Mouse (Mus musculus) lung, adult 2 months (tissue): Measurements from ENCODE around the gene Spry1.

Source experiments
- CTCF ChIP-seq: fragments of 200-500 bp; IDR thresholded peaks from 2 replicates; pipeline ENCODE4 v1.5.1; 2011; ENCODE audit warnings: mild to moderate bottlenecking, low read length, control low read depth; ENCODE audit not compliant: insufficient read depth
- POLR2A ChIP-seq: fragments of 200-500 bp; IDR thresholded peaks from 2 replicates; pipeline ENCODE4 v1.6.1; 2011; ENCODE audit warnings: low read depth, mild to moderate bottlenecking, control low read depth, low read length, borderline replicate concordance; ENCODE audit errors: extremely low read depth

DNA sequence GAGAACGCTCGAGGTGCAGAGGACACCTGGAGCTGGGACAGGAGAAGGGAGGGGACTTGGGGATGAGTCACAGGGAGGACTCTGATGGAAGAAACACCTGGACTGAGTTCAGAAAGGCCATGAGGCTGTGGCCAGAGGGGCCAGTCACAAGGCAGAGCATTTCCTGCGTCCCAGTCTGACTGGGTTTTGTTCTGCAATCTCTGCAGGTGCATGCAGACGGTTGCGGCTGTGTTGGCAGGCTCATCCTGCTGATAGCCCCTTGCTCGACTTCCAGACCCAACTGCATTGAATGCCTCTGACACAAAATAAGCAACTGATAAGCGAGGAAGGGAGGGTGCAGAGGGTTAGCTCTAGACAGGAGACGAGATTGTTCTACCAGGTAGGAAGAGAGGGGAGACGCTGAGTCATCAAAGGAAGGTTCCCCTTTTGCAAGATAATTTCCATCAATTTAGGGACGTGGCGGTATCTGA, 35.3 kb downstream of the Spry1 start:
- TF ChIP-seq POLR2A (no peak), CTCF (no peak)
